Mouse (Mus musculus) MEL (cell line): ENCODE data around the gene Zfp90. TPM values are rescaled to one million over a fixed set of nuclear protein-coding genes. Genes with fewer than 3 reads are reported as not detected.

Experiments used
- DNase-seq: peaks from one replicate; pipeline ENCODE4 v3.0.0; 2011; ENCODE audit warnings: low read depth, low spot score
- H3K27ac ChIP-seq: 2 replicates; pipeline ENCODE4 v1.5.1; 2012; ENCODE audit warnings: low read depth, mild to moderate bottlenecking, control low read depth, low read length, moderate library complexity; ENCODE audit not compliant: control insufficient read depth
- H3K27me3 ChIP-seq, 2 experiments: fragments of 150-350 bp in 1 of 2; sonication (generic) in 1 of 2; 2 replicates each; pipeline ENCODE4 v1.6.1; 2012; ENCODE audit warnings: low read length in 2 of 2, mild to moderate bottlenecking in 2 of 2, improper control_type of control experiment in 1 of 2, moderate library complexity in 1 of 2; ENCODE audit not compliant: insufficient read depth in 2 of 2, control insufficient read depth in 1 of 2
- H3K36me3 ChIP-seq, 2 experiments: 2 replicates each; pipeline ENCODE4 v1.6.1; 2012 to 2014; ENCODE audit warnings: low read length in 2 of 2, improper control_type of control experiment in 1 of 2, inconsistent platforms in 1 of 2, mild to moderate bottlenecking in 1 of 2; ENCODE audit not compliant: insufficient read depth in 2 of 2, control insufficient read depth in 1 of 2
- H3K4me1 ChIP-seq, 2 experiments: fragments of 150-350 bp in 1 of 2; sonication (generic) in 1 of 2; 2 replicates each; pipeline ENCODE4 v1.6.1; 2012; ENCODE audit warnings: low read length in 2 of 2, improper control_type of control experiment in 1 of 2, mild to moderate bottlenecking in 1 of 2; ENCODE audit not compliant: insufficient read depth in 2 of 2, control insufficient read depth in 1 of 2
- H3K4me3 ChIP-seq, 2 experiments: fragments of 150-350 bp in 1 of 2; sonication (generic) in 1 of 2; 2 replicates each; pipeline ENCODE4 v1.5.1; 2012; ENCODE audit warnings: low read depth in 2 of 2, low read length in 2 of 2, mild to moderate bottlenecking in 2 of 2, moderate library complexity in 2 of 2, control low read depth in 1 of 2, improper control_type of control experiment in 1 of 2; ENCODE audit not compliant: control insufficient read depth in 1 of 2, insufficient read depth in 1 of 2
- H3K79me2 ChIP-seq: 2 replicates; pipeline ENCODE4 v1.6.1; 2012; ENCODE audit warnings: mild to moderate bottlenecking, low read length, moderate library complexity; ENCODE audit not compliant: control insufficient read depth, poor library complexity, insufficient read depth
- H3K9ac ChIP-seq: 2 replicates; pipeline ENCODE4 v1.6.1; 2012; ENCODE audit warnings: low read depth, mild to moderate bottlenecking, control low read depth, low read length, moderate library complexity; ENCODE audit not compliant: control insufficient read depth, poor library complexity, severe bottlenecking
- H3K9me3 ChIP-seq: fragments of 150-350 bp; sonication (generic); replicated peaks from 2 replicates; pipeline ENCODE4 v1.6.1; 2012; ENCODE audit warnings: mild to moderate bottlenecking, low read length, improper control_type of control experiment, moderate library complexity; ENCODE audit not compliant: insufficient read depth
- BHLHE40 ChIP-seq: IDR thresholded peaks from 2 replicates; pipeline ENCODE4 v1.6.1; 2012; ENCODE audit warnings: low read depth, mild to moderate bottlenecking, inconsistent platforms, low read length, improper control_type of control experiment, borderline replicate concordance
- CHD1 ChIP-seq: IDR thresholded peaks from 2 replicates; pipeline ENCODE4 v1.6.1; 2012; ENCODE audit warnings: low read depth, mild to moderate bottlenecking, inconsistent platforms, low read length, improper control_type of control experiment
- CHD2 ChIP-seq: IDR thresholded peaks from 2 replicates; pipeline ENCODE4 v1.6.1; 2011; ENCODE audit warnings: low read length, improper control_type of control experiment
- E2F4 ChIP-seq: IDR thresholded peaks from 2 replicates; pipeline ENCODE4 v1.6.1; 2011; ENCODE audit warnings: low read depth, low read length, improper control_type of control experiment, borderline replicate concordance
- ELF1 ChIP-seq: IDR thresholded peaks from 2 replicates; pipeline ENCODE4 v1.6.1; 2014; ENCODE audit warnings: low read depth, mild to moderate bottlenecking, inconsistent platforms, low read length, improper control_type of control experiment, moderate library complexity
- ETS1 ChIP-seq: IDR thresholded peaks from 2 replicates; pipeline ENCODE4 v1.6.1; 2012; ENCODE audit warnings: low read depth, mild to moderate bottlenecking, inconsistent platforms, low read length, improper control_type of control experiment, moderate library complexity
- GABPA ChIP-seq: IDR thresholded peaks from 2 replicates; pipeline ENCODE4 v1.6.1; 2012; ENCODE audit warnings: low read depth, mild to moderate bottlenecking, inconsistent platforms, low read length, improper control_type of control experiment, moderate library complexity
- GATA1 ChIP-seq: IDR thresholded peaks from 2 replicates; pipeline ENCODE4 v1.6.1; 2011; ENCODE audit warnings: low read depth, low read length, improper control_type of control experiment
- HCFC1 ChIP-seq: IDR thresholded peaks from 2 replicates; pipeline ENCODE4 v1.6.1; 2012; ENCODE audit warnings: low read depth, mild to moderate bottlenecking, inconsistent platforms, low read length, improper control_type of control experiment, moderate library complexity
- JUND ChIP-seq: IDR thresholded peaks from 2 replicates; pipeline ENCODE4 v1.6.1; 2011; ENCODE audit warnings: low read depth, mild to moderate bottlenecking, improper control_type of control experiment, low read length
- MAFK ChIP-seq: IDR thresholded peaks from 2 replicates; pipeline ENCODE4 v1.6.1; 2011; ENCODE audit warnings: low read depth, mild to moderate bottlenecking, low read length, improper control_type of control experiment, borderline replicate concordance
- MAX ChIP-seq: IDR thresholded peaks from 2 replicates; pipeline ENCODE4 v1.6.1; 2011; ENCODE audit warnings: low read length, improper control_type of control experiment
- MAZ ChIP-seq: IDR thresholded peaks from 2 replicates; pipeline ENCODE4 v1.6.1; 2012; ENCODE audit warnings: low read depth, mild to moderate bottlenecking, inconsistent platforms, low read length, improper control_type of control experiment
- MXI1 ChIP-seq: IDR thresholded peaks from 2 replicates; pipeline ENCODE4 v1.6.1; 2011; ENCODE audit warnings: mild to moderate bottlenecking, low read depth, low read length, improper control_type of control experiment
- MYB ChIP-seq: IDR thresholded peaks from 2 replicates; pipeline ENCODE4 v1.6.1; 2011; ENCODE audit warnings: mild to moderate bottlenecking, low read depth, low read length, improper control_type of control experiment
- POLR2AphosphoS2 ChIP-seq: IDR thresholded peaks from 2 replicates; pipeline ENCODE4 v1.6.1; 2011; ENCODE audit warnings: low read length, improper control_type of control experiment
- POLR2AphosphoS5 ChIP-seq: IDR thresholded peaks from 2 replicates; pipeline ENCODE4 v1.6.1; 2012; ENCODE audit warnings: low read depth, borderline replicate concordance, mild to moderate bottlenecking, inconsistent platforms, low read length, moderate library complexity, mixed read lengths
- RAD21 ChIP-seq: IDR thresholded peaks from 2 replicates; pipeline ENCODE4 v1.6.1; 2011; ENCODE audit warnings: mild to moderate bottlenecking, low read depth, low read length, improper control_type of control experiment
- RCOR1 ChIP-seq: IDR thresholded peaks from 2 replicates; pipeline ENCODE4 v1.6.1; 2012; ENCODE audit warnings: low read depth, mild to moderate bottlenecking, inconsistent platforms, low read length, improper control_type of control experiment
- SIN3A ChIP-seq: IDR thresholded peaks from 2 replicates; pipeline ENCODE4 v1.6.1; 2012; ENCODE audit warnings: low read length, improper control_type of control experiment, inconsistent platforms
- SMC3 ChIP-seq: IDR thresholded peaks from 2 replicates; pipeline ENCODE4 v1.6.1; 2011; ENCODE audit warnings: low read depth, low read length, improper control_type of control experiment
- TAL1 ChIP-seq: IDR thresholded peaks from 2 replicates; pipeline ENCODE4 v1.6.1; 2012; ENCODE audit warnings: mild to moderate bottlenecking, inconsistent platforms, low read length, moderate library complexity, mixed read lengths
- TBP ChIP-seq: IDR thresholded peaks from 2 replicates; pipeline ENCODE4 v1.8.0; 2011; ENCODE audit warnings: low read depth, low read length, improper control_type of control experiment
- UBTF ChIP-seq: IDR thresholded peaks from 2 replicates; pipeline ENCODE4 v1.6.1; 2012; ENCODE audit warnings: low read depth, mild to moderate bottlenecking, inconsistent platforms, low read length, improper control_type of control experiment, moderate library complexity, borderline replicate concordance; ENCODE audit not compliant: insufficient read depth
- USF2 ChIP-seq, 2 experiments: IDR thresholded peaks; 2 replicates each; pipeline ENCODE4 v1.6.1; 2011 to 2012; ENCODE audit warnings: improper control_type of control experiment in 2 of 2, low read length in 2 of 2, borderline replicate concordance in 1 of 2, inconsistent platforms in 1 of 2, low read depth in 1 of 2, mild to moderate bottlenecking in 1 of 2; ENCODE audit not compliant: insufficient read depth in 1 of 2
- ZC3H11A ChIP-seq: IDR thresholded peaks from 2 replicates; pipeline ENCODE4 v1.6.1; 2012; ENCODE audit warnings: low read depth, mild to moderate bottlenecking, inconsistent platforms, low read length, improper control_type of control experiment
- ZKSCAN1 ChIP-seq: IDR thresholded peaks from 2 replicates; pipeline ENCODE4 v1.6.1; 2012; ENCODE audit warnings: low read depth, mild to moderate bottlenecking, inconsistent platforms, low read length, improper control_type of control experiment, moderate library complexity
- ZNF384 ChIP-seq: IDR thresholded peaks from 2 replicates; pipeline ENCODE4 v1.6.1; 2012; ENCODE audit warnings: low read depth, mild to moderate bottlenecking, inconsistent platforms, low read length, improper control_type of control experiment
- polyA plus RNA-seq, 2 experiments: library from polyadenylated mRNA; stranded (reverse) in 1 of 2; unstranded in 1 of 2; fragments of >175 nt in 1 of 2; fragments of >200 nt in 1 of 2; gene quantifications; 2 replicates each; pipeline versions ENCODE4 v1.2.1 to v1.2.4; 2012; ENCODE audit warnings: low replicate concordance in 2 of 2, low read depth in 1 of 2; ENCODE audit not compliant: insufficient read length in 2 of 2, insufficient read depth in 1 of 2, missing spikeins in 1 of 2
- total RNA-seq: library from RNA; depleted of rRNA; stranded (reverse); fragments of 300-350 nt; gene quantifications from 2 replicates; pipeline ENCODE4 v1.2.3, GENCODE M21; 2012

Zfp90 gene
- total and polyA plus RNA-seq, 3 experiments, result 2.6 to 3.9 TPM; not detected in 1

GRCm38 (mm10) chr8:106375957-106376356, 39.2 kb upstream of the Zfp90 start:
- H3K9me3 ChIP-seq, result no peaks in the 10 kb centered on the region
- H3K4me3 ChIP-seq, result no peak overlapping the region
- no peaks in the 10 kb centered on the region for H3K4me1 ChIP-seq
- no peak for TF ChIP-seq GATA1
- no peak for TF ChIP-seq GABPA
- no peak for TF ChIP-seq SIN3A
- TF ChIP-seq ZKSCAN1, result no peak
- no peak for TF ChIP-seq SMC3
- TF ChIP-seq POLR2AphosphoS2, result no peak
- no peak for TF ChIP-seq USF2 (IDR thresholded peaks at IDR 0.05; ENCODE audit: borderline replicate concordance in 1 of 2, insufficient read depth in 1 of 2, low read depth in 1 of 2, low read length in 2 of 2)
- TF ChIP-seq UBTF, result no peak
- TF ChIP-seq ETS1, result no peak
- TF ChIP-seq ZNF384, result no peak
- TF ChIP-seq TBP, result no peak
- TF ChIP-seq TAL1, result no peak
- TF ChIP-seq RAD21, result no peak
- no peak for TF ChIP-seq BHLHE40
- no peak for TF ChIP-seq CHD2
- TF ChIP-seq RCOR1, result no peak
- no peak for TF ChIP-seq MYB
- TF ChIP-seq MAZ, result no peak
- TF ChIP-seq MAFK, result no peak
- H3K9ac ChIP-seq, result no peak overlapping the region
- no peak for DNase-seq
- peaks cover 3 to 9% of the 10 kb centered on the region in 2 experiments for H3K27me3 ChIP-seq
- no peaks in the 10 kb centered on the region for H3K36me3 ChIP-seq
- H3K79me2 ChIP-seq, result no peaks in the 10 kb centered on the region
- no peak overlapping the region for H3K27ac ChIP-seq

GRCm38 (mm10) chr8:106376862-106377261, 38.3 kb upstream of the Zfp90 start:
- Histone ChIP-seq H3K9me3 (no peaks in the 10 kb centered on the region), H3K27me3 (peaks cover 7 to 9% of the 10 kb centered on the region in 2 experiments), H3K9ac (no peak overlapping the region), H3K36me3 (no peaks in the 10 kb centered on the region), H3K4me1 (no peaks in the 10 kb centered on the region), H3K4me3 (no peak overlapping the region), H3K27ac (no peak overlapping the region), H3K79me2 (no peaks in the 10 kb centered on the region)
- no peak for DNase-seq
- TF ChIP-seq ELF1, result no peak
- no peak for TF ChIP-seq BHLHE40
- no peak for TF ChIP-seq MXI1
- no peak for TF ChIP-seq E2F4
- TF ChIP-seq CHD1, result no peak
- no peak for TF ChIP-seq POLR2AphosphoS5
- TF ChIP-seq ZC3H11A, result no peak
- TF ChIP-seq JUND, result no peak
- no peak for TF ChIP-seq HCFC1
- TF ChIP-seq POLR2AphosphoS2, result no peak
- TF ChIP-seq MAX, result no peak
